Mouse (Mus musculus) cerebellum, adult 2 months (tissue): ENCODE results near the gene Ccnf.
A peak's percentile ranks its signal among the peaks of the same experiment; 100 is the strongest.

Experiments used
- CTCF ChIP-seq: fragments of 200-500 bp; IDR thresholded peaks from 2 replicates; pipeline ENCODE4 v1.5.1; 2011; ENCODE audit warnings: low read depth, mild to moderate bottlenecking, control low read depth, low read length, moderate library complexity, borderline replicate concordance; ENCODE audit not compliant: insufficient read depth
- POLR2A ChIP-seq: fragments of 200-500 bp; IDR thresholded peaks from 2 replicates; pipeline ENCODE4 v1.6.1; 2011; ENCODE audit warnings: low read length, control low read depth, borderline replicate concordance; ENCODE audit not compliant: insufficient read depth

GRCm38 (mm10) chr17:24225851-24226250, 25.4 kb downstream of the Ccnf start:
- no peak for TF ChIP-seq POLR2A
- 0 out of 2 replicates have a peak, but pooled peaks have one; percentile 3 for TF ChIP-seq CTCF
